Mouse (Mus musculus): Measurements from ENCODE around the gene Baz2b. TPM values are rescaled to one million over a fixed set of nuclear protein-coding genes. Genes with fewer than 3 reads are reported as not detected.

Gene Baz2b
- polyA plus RNA-seq, 1 experiment from 2014 or later = 54.8 TPM

GRCm38 (mm10) chr2:60030991-60031390, 178.6 kb downstream of the Baz2b start:
- no peak overlapping the region for H3K9ac ChIP-seq
- ATAC-seq (ENCODE audit: insufficient number of reproducible peaks, low FRiP score) = no peak
- H3K4me1 ChIP-seq (replicated peaks) = peaks cover 2% of the 10 kb centered on the region; the same call in 1 of the 2 replicates
- peaks cover 6% of the 10 kb centered on the region; the same call in 1 of the 2 replicates for H3K36me3 ChIP-seq
- no peak overlapping the region for H3K4me2 ChIP-seq
- H3K9me3 ChIP-seq (replicated peaks) = no peaks in the 10 kb centered on the region
- no peaks in the 10 kb centered on the region for H3K27me3 ChIP-seq (replicated peaks)
- WGBS = 83% methylated on average over 3 of the region's 3 CpGs
- H3K27ac ChIP-seq (ENCODE audit: poor library complexity, severe bottlenecking) = no peak overlapping the region
- H3K4me3 ChIP-seq = no peak overlapping the region

- Histone ChIP-seq H3K4me3 (no peak overlapping the region), H3K4me1 (replicated peaks) (peaks cover 4% of the 10 kb centered on the region; the same call in 1 of the 2 replicates), H3K27ac (ENCODE audit: poor library complexity, severe bottlenecking) (no peak overlapping the region), H3K9ac (no peak overlapping the region), H3K27me3 (replicated peaks) (no peaks in the 10 kb centered on the region), H3K9me3 (replicated peaks) (no peaks in the 10 kb centered on the region), H3K36me3 (peaks cover 6% of the 10 kb centered on the region; the same call in 1 of the 2 replicates), H3K4me2 (no peak overlapping the region)
- ATAC-seq (ENCODE audit: insufficient number of reproducible peaks, low FRiP score) = no peak
- 87% methylated on average over 5 of the region's 5 CpGs for WGBS
These were observed 180.6 kb downstream of the Baz2b start for GRCm38 (mm10) chr2:60029020-60029419.

GRCm38 (mm10) chr2:60027166-60027565, 182.5 kb downstream of the Baz2b start:
- Histone ChIP-seq H3K9me3 (replicated peaks) (no peaks in the 10 kb centered on the region), H3K4me3 (no peak overlapping the region), H3K4me2 (no peak overlapping the region), H3K27me3 (replicated peaks) (no peaks in the 10 kb centered on the region), H3K4me1 (replicated peaks) (peaks cover 4% of the 10 kb centered on the region; the same call in 1 of the 2 replicates), H3K9ac (no peak overlapping the region), H3K27ac (ENCODE audit: poor library complexity, severe bottlenecking) (no peak overlapping the region), H3K36me3 (peaks cover 6% of the 10 kb centered on the region; the same call in 1 of the 2 replicates)
- WGBS = 93% methylated on average over 5 of the region's 5 CpGs
- no peak for ATAC-seq (ENCODE audit: insufficient number of reproducible peaks, low FRiP score)

GRCm38 (mm10) chr2:60026554-60026953, 183.1 kb downstream of the Baz2b start:
- peaks cover 4% of the 10 kb centered on the region; the same call in 1 of the 2 replicates for H3K4me1 ChIP-seq (replicated peaks)
- no peak overlapping the region for H3K4me2 ChIP-seq
- no peaks in the 10 kb centered on the region for H3K27me3 ChIP-seq (replicated peaks)
- ATAC-seq (ENCODE audit: insufficient number of reproducible peaks, low FRiP score) = no peak
- no peak overlapping the region for H3K27ac ChIP-seq (ENCODE audit: poor library complexity, severe bottlenecking)
- no peaks in the 10 kb centered on the region for H3K9me3 ChIP-seq (replicated peaks)
- H3K9ac ChIP-seq = no peak overlapping the region
- WGBS = 73% methylated on average over 6 of the region's 6 CpGs
- H3K36me3 ChIP-seq = peaks cover 6% of the 10 kb centered on the region; the same call in 1 of the 2 replicates
- no peak overlapping the region for H3K4me3 ChIP-seq

GRCm38 (mm10) chr2:60023777-60024176, 185.9 kb downstream of the Baz2b start:
- Histone ChIP-seq H3K27ac (ENCODE audit: poor library complexity, severe bottlenecking) (no peak overlapping the region), H3K27me3 (replicated peaks) (no peaks in the 10 kb centered on the region), H3K4me1 (replicated peaks) (peaks cover 4% of the 10 kb centered on the region; the same call in 1 of the 2 replicates), H3K9ac (no peak overlapping the region), H3K9me3 (replicated peaks) (0 out of 2 replicates have a peak, but pooled peaks cover 2% of the 10 kb centered on the region), H3K4me3 (no peak overlapping the region), H3K4me2 (no peak overlapping the region), H3K36me3 (peaks cover 3% of the 10 kb centered on the region)
- WGBS = 89% methylated on average over 7 of the region's 7 CpGs
- no peak for ATAC-seq (ENCODE audit: insufficient number of reproducible peaks, low FRiP score)

- WGBS = 86% methylated on average over 5 of the region's 5 CpGs
- no peaks in the 10 kb centered on the region for H3K27me3 ChIP-seq (replicated peaks)
- no peak overlapping the region for H3K27ac ChIP-seq (ENCODE audit: poor library complexity, severe bottlenecking)
- H3K9me3 ChIP-seq (replicated peaks) = 0 out of 2 replicates have a peak, but pooled peaks cover 2% of the 10 kb centered on the region
- H3K9ac ChIP-seq = no peak overlapping the region
- ATAC-seq (ENCODE audit: insufficient number of reproducible peaks, low FRiP score) = no peak
- no peak overlapping the region for H3K4me2 ChIP-seq
- peaks cover 3% of the 10 kb centered on the region; the same call in 1 of the 2 replicates for H3K36me3 ChIP-seq
- H3K4me3 ChIP-seq = no peak overlapping the region
- H3K4me1 ChIP-seq (replicated peaks) = peaks cover 4% of the 10 kb centered on the region; the same call in 1 of the 2 replicates
These were observed 188.1 kb downstream of the Baz2b start for GRCm38 (mm10) chr2:60021556-60021955.

- ATAC-seq (ENCODE audit: insufficient number of reproducible peaks, low FRiP score) = no peak
- peaks cover 3% of the 10 kb centered on the region; the same call in 1 of the 2 replicates for H3K36me3 ChIP-seq
- WGBS = 79% methylated on average over 6 of the region's 6 CpGs
- 0 out of 2 replicates have a peak, but pooled peaks cover 2% of the 10 kb centered on the region for H3K9me3 ChIP-seq (replicated peaks)
- no peak overlapping the region for H3K4me3 ChIP-seq
- H3K4me2 ChIP-seq = no peak overlapping the region
- H3K27me3 ChIP-seq (replicated peaks) = no peaks in the 10 kb centered on the region
- H3K9ac ChIP-seq = no peak overlapping the region
- H3K27ac ChIP-seq (ENCODE audit: poor library complexity, severe bottlenecking) = no peak overlapping the region
- H3K4me1 ChIP-seq (replicated peaks) = peaks cover 4% of the 10 kb centered on the region; the same call in 1 of the 2 replicates
These were observed 188.5 kb downstream of the Baz2b start for GRCm38 (mm10) chr2:60021138-60021537.

- 93% methylated on average over 3 of the region's 3 CpGs for WGBS
- Histone ChIP-seq H3K27ac (ENCODE audit: poor library complexity, severe bottlenecking) (no peak overlapping the region), H3K9ac (no peak overlapping the region), H3K4me1 (replicated peaks) (no peaks in the 10 kb centered on the region), H3K36me3 (peaks cover 3% of the 10 kb centered on the region; the same call in 1 of the 2 replicates), H3K4me3 (no peak overlapping the region), H3K4me2 (no peak overlapping the region), H3K9me3 (replicated peaks) (0 out of 2 replicates have a peak, but pooled peaks cover 2% of the 10 kb centered on the region), H3K27me3 (replicated peaks) (no peaks in the 10 kb centered on the region)
- no peak for ATAC-seq (ENCODE audit: insufficient number of reproducible peaks, low FRiP score)
These were observed 189.9 kb downstream of the Baz2b start for GRCm38 (mm10) chr2:60019546-60020250.

- Histone ChIP-seq H3K27ac (ENCODE audit: poor library complexity, severe bottlenecking) (no peak overlapping the region), H3K36me3 (peaks cover 3% of the 10 kb centered on the region; the same call in 1 of the 2 replicates), H3K4me2 (no peak overlapping the region), H3K27me3 (replicated peaks) (no peaks in the 10 kb centered on the region), H3K9ac (no peak overlapping the region), H3K4me1 (replicated peaks) (no peaks in the 10 kb centered on the region), H3K4me3 (no peak overlapping the region), H3K9me3 (replicated peaks) (0 out of 2 replicates have a peak, but pooled peaks cover 2% of the 10 kb centered on the region)
- 79% methylated on average over 10 of the region's 10 CpGs for WGBS
- ATAC-seq (ENCODE audit: insufficient number of reproducible peaks, low FRiP score) = no peak
These were observed 190.7 kb downstream of the Baz2b start for GRCm38 (mm10) chr2:60018875-60019501.

GRCm38 (mm10) chr2:60011526-60011925, 198.1 kb downstream of the Baz2b start:
- Histone ChIP-seq H3K27me3 (replicated peaks) (no peaks in the 10 kb centered on the region), H3K4me3 (no peak overlapping the region), H3K9me3 (replicated peaks) (no peaks in the 10 kb centered on the region), H3K4me1 (replicated peaks) (no peaks in the 10 kb centered on the region), H3K4me2 (no peak overlapping the region), H3K36me3 (no peaks in the 10 kb centered on the region), H3K9ac (no peak overlapping the region), H3K27ac (ENCODE audit: poor library complexity, severe bottlenecking) (no peak overlapping the region)
- WGBS = 85% methylated on average over 3 of the region's 3 CpGs
- no peak for ATAC-seq (ENCODE audit: insufficient number of reproducible peaks, low FRiP score)

GRCm38 (mm10) chr2:60003665-60004045, 206.0 kb downstream of the Baz2b start:
- no peaks in the 10 kb centered on the region for H3K27me3 ChIP-seq (replicated peaks)
- H3K4me2 ChIP-seq = no peak overlapping the region
- H3K9ac ChIP-seq = no peak overlapping the region
- H3K4me3 ChIP-seq = no peak overlapping the region
- no peak overlapping the region for H3K27ac ChIP-seq (ENCODE audit: poor library complexity, severe bottlenecking)
- H3K36me3 ChIP-seq = peaks cover 33% of the 10 kb centered on the region
- ATAC-seq (ENCODE audit: insufficient number of reproducible peaks, low FRiP score) = no peak
- H3K9me3 ChIP-seq (replicated peaks) = no peaks in the 10 kb centered on the region
- 88% methylated on average over 5 of the region's 5 CpGs for WGBS
- peaks cover 10% of the 10 kb centered on the region for H3K4me1 ChIP-seq (replicated peaks)
